27 mouse cellular contexts compared by ENCODE assay signal in genomic region chr6:125808996-125809649, GRCm38 (mm10).
DNase-seq lines count a peak whose midpoint lies in the region; ATAC-seq lines count a peak whose summit lies in the region.
"Had no signal": no experiment of that assay in that cellular context is flagged by ENCODE, and none has a peak within 500 bp of the region (broad histone marks: within the 10 kb centered on the region; RNA-seq: fewer than 3 reads in every experiment).

No protein-coding gene starts in this region.

- peak overlapping the region; percentile 62; the same call in 1 of the 2 replicates for H3K27ac ChIP-seq in forebrain, embryonic 10.5 days
- H3K27ac ChIP-seq in forebrain, embryonic 14.5 days (ENCODE audit: low read depth, low read length), result no peak overlapping the region
- H3K27ac ChIP-seq in embryonic facial prominence, embryonic 12.5 days, result peak overlapping the region; percentile 67
- H3K27ac ChIP-seq in limb, embryonic 10.5 days, result peak overlapping the region; percentile 80
- H3K27ac ChIP-seq: heart, embryonic 13.5 days; hindbrain, embryonic 12.5 days; neural tube, embryonic 15.5 days had no signal

- WGBS in forebrain, embryonic 10.5 days, result 68% methylated on average over 9 of the region's 9 CpGs
- WGBS in forebrain, embryonic 14.5 days, result 88% methylated on average over 9 of the region's 9 CpGs
- 21% methylated on average over 9 of the region's 9 CpGs for WGBS in embryonic facial prominence, embryonic 12.5 days
- WGBS in limb, embryonic 10.5 days, result 22% methylated on average over 9 of the region's 9 CpGs

- no peaks in the 10 kb centered on the region for H3K27me3 ChIP-seq in forebrain, embryonic 10.5 days (ENCODE audit: poor library complexity, severe bottlenecking)
- no peaks in the 10 kb centered on the region for H3K27me3 ChIP-seq in forebrain, embryonic 14.5 days (replicated peaks; ENCODE audit: control insufficient read depth, insufficient read depth, low read length)
- H3K27me3 ChIP-seq in embryonic facial prominence, embryonic 12.5 days, result no peaks in the 10 kb centered on the region
- no peaks in the 10 kb centered on the region for H3K27me3 ChIP-seq in limb, embryonic 10.5 days (ENCODE audit: low read depth, poor library complexity, severe bottlenecking)
- H3K27me3 ChIP-seq: hindbrain, embryonic 12.5 days; neural tube, embryonic 15.5 days had no signal

- no peak overlapping the region for H3K4me3 ChIP-seq in forebrain, embryonic 10.5 days
- no peak overlapping the region for H3K4me3 ChIP-seq in forebrain, embryonic 14.5 days (ENCODE audit: low read depth, low read length)
- H3K4me3 ChIP-seq in embryonic facial prominence, embryonic 12.5 days, result no peak overlapping the region
- peak overlapping the region; percentile 8; the same call in 1 of the 2 replicates for H3K4me3 ChIP-seq in limb, embryonic 10.5 days
- H3K4me3 ChIP-seq: heart, embryonic 13.5 days; hindbrain, embryonic 12.5 days; neural tube, embryonic 15.5 days had no signal

- ATAC-seq in forebrain, embryonic 14.5 days, result no peak
- no peak for ATAC-seq in embryonic facial prominence, embryonic 12.5 days (ENCODE audit: insufficient number of reproducible peaks, insufficient read depth, low FRiP score, low TSS enrichment)
- ATAC-seq: CD4-positive, CD25-positive, alpha-beta regulatory T cell, adult 4 months; forebrain, embryonic 16.5 days; liver, postnatal 0 days; lung, postnatal 0 days had no signal

- peaks cover 29% of the 10 kb centered on the region for H3K4me1 ChIP-seq in forebrain, embryonic 10.5 days
- H3K4me1 ChIP-seq in forebrain, embryonic 14.5 days (ENCODE audit: control insufficient read depth, insufficient read depth, low read length), result no peaks in the 10 kb centered on the region
- H3K4me1 ChIP-seq in embryonic facial prominence, embryonic 12.5 days, result peaks cover 44% of the 10 kb centered on the region
- peaks cover 86% of the 10 kb centered on the region for H3K4me1 ChIP-seq in limb, embryonic 10.5 days
- H3K4me1 ChIP-seq: heart, embryonic 13.5 days; hindbrain, embryonic 12.5 days had no signal

- H3K9ac ChIP-seq in forebrain, embryonic 14.5 days (ENCODE audit: low read length), result no peak overlapping the region
- no peak overlapping the region for H3K9ac ChIP-seq in embryonic facial prominence, embryonic 12.5 days
- H3K9ac ChIP-seq: heart, embryonic 13.5 days; hindbrain, embryonic 12.5 days; liver, postnatal 0 days; neural tube, embryonic 15.5 days had no signal

- no peaks in the 10 kb centered on the region for H3K36me3 ChIP-seq in forebrain, embryonic 10.5 days (replicated peaks)
- H3K36me3 ChIP-seq in forebrain, embryonic 14.5 days (ENCODE audit: control insufficient read depth, insufficient read depth, low read length), result no peaks in the 10 kb centered on the region
- H3K36me3 ChIP-seq in embryonic facial prominence, embryonic 12.5 days, result no peaks in the 10 kb centered on the region
- H3K36me3 ChIP-seq in limb, embryonic 10.5 days, result no peaks in the 10 kb centered on the region
- H3K36me3 ChIP-seq: heart, embryonic 13.5 days; hindbrain, embryonic 12.5 days; neural tube, embryonic 15.5 days had no signal

- no peak overlapping the region for H3K4me2 ChIP-seq in forebrain, embryonic 14.5 days (ENCODE audit: low read length)
- peak overlapping the region; percentile 15; the same call in 1 of the 2 replicates for H3K4me2 ChIP-seq in embryonic facial prominence, embryonic 12.5 days (replicated peaks)
- H3K4me2 ChIP-seq: heart, embryonic 13.5 days; hindbrain, embryonic 12.5 days; liver, embryonic 11.5 days; midbrain, embryonic 11.5 days; neural tube, embryonic 15.5 days had no signal

- no peaks in the 10 kb centered on the region for H3K9me3 ChIP-seq in forebrain, embryonic 10.5 days
- no peaks in the 10 kb centered on the region for H3K9me3 ChIP-seq in forebrain, embryonic 14.5 days (replicated peaks; ENCODE audit: control insufficient read depth, low read length)
- H3K9me3 ChIP-seq in embryonic facial prominence, embryonic 12.5 days, result no peaks in the 10 kb centered on the region
- no peaks in the 10 kb centered on the region for H3K9me3 ChIP-seq in limb, embryonic 10.5 days (replicated peaks)
- H3K9me3 ChIP-seq: heart, embryonic 13.5 days; hindbrain, embryonic 12.5 days; neural tube, embryonic 15.5 days had no signal

- peak; percentile 18 for DNase-seq in forebrain, embryonic 10.5 days (ENCODE audit: extremely low spot score, low spot score)
- no peak for DNase-seq in forebrain, embryonic 14.5 days (ENCODE audit: low spot score)
- DNase-seq in limb, embryonic 10.5 days (ENCODE audit: low spot score), result peak; percentile 55
- DNase-seq in mesoderm, embryonic 11.5 days (ENCODE audit: low read depth, low spot score), result peak; percentile 37
- no peak for DNase-seq in lung, postnatal 4 days
- no peak for DNase-seq in urinary bladder, adult 18-20 months (ENCODE audit: low spot score in 2 of 2)
- DNase-seq in right cerebral cortex, adult 2 months (ENCODE audit: low spot score in 2 of 2), result no peak
- DNase-seq: adrenal gland, postnatal 25 days; cerebellum, adult 9-10 months; gastrocnemius, postnatal 14 days; heart, adult 11 months; kidney, adult 8-10 months; kidney, postnatal 14 days; layer of hippocampus, postnatal 36 days; liver, postnatal 0 days; right cerebral cortex, postnatal 14 days; spleen, adult 18-20 months; thymus, postnatal 14 days had no signal

Comparison
In these comparisons a context has a peak if more than half of its experiments do, and no peak if none do; other contexts are left out.
1. DNase-seq: peak in forebrain, embryonic 10.5 days (single experiment), limb, embryonic 10.5 days (single experiment) and mesoderm, embryonic 11.5 days (single experiment); none in forebrain, embryonic 14.5 days (single experiment), lung, postnatal 4 days (0 of 2), urinary bladder, adult 18-20 months (0 of 2) and right cerebral cortex, adult 2 months (0 of 2).